Mouse (Mus musculus): ENCODE measurements around the gene Dmwd. TPM values are rescaled to one million over a fixed set of nuclear protein-coding genes. Genes with fewer than 3 reads are reported as not detected.
A peak's percentile ranks its signal among the peaks of the same experiment; 100 is the strongest.

Gene Dmwd
- polyA plus RNA-seq, 1 experiment from 2014 or later: 31.7 TPM

- Histone ChIP-seq H3K4me1 (ENCODE audit: control insufficient read depth, insufficient read depth, low read length) (no peaks in the 10 kb centered on the region; the same call in 1 of the 2 replicates), H3K9ac (ENCODE audit: low read length) (no peak overlapping the region), H3K4me2 (ENCODE audit: low read depth) (no peak overlapping the region), H3K4me3 (ENCODE audit: low read depth, low read length) (no peak overlapping the region), H3K36me3 (ENCODE audit: control insufficient read depth, insufficient read depth, low read length) (peaks cover 31% of the 10 kb centered on the region), H3K9me3 (ENCODE audit: control insufficient read depth, low read length) (no peaks in the 10 kb centered on the region), H3K27me3 (ENCODE audit: control insufficient read depth, insufficient read depth, low read length) (no peaks in the 10 kb centered on the region), H3K27ac (ENCODE audit: low read depth, low read length) (no peak overlapping the region)
- ATAC-seq (ENCODE audit: insufficient read depth, low FRiP score, low TSS enrichment) (no peak), DNase-seq (ENCODE audit: low spot score) (no peak)
- WGBS: 89% methylated on average over 8 of the region's 8 CpGs
These were observed 25.9 kb upstream of the Dmwd start for GRCm38 (mm10) chr7:19050172-19050571.

- WGBS: 77% methylated on average over 4 of the region's 4 CpGs
- Histone ChIP-seq H3K4me2 (ENCODE audit: low read depth) (no peak overlapping the region), H3K27ac (ENCODE audit: low read depth, low read length) (no peak overlapping the region), H3K9me3 (ENCODE audit: control insufficient read depth, low read length) (no peaks in the 10 kb centered on the region), H3K9ac (ENCODE audit: low read length) (no peak overlapping the region), H3K36me3 (ENCODE audit: control insufficient read depth, insufficient read depth, low read length) (peaks cover 28% of the 10 kb centered on the region), H3K4me1 (ENCODE audit: control insufficient read depth, insufficient read depth, low read length) (no peaks in the 10 kb centered on the region; the same call in 1 of the 2 replicates), H3K27me3 (ENCODE audit: control insufficient read depth, insufficient read depth, low read length) (no peaks in the 10 kb centered on the region), H3K4me3 (ENCODE audit: low read depth, low read length) (no peak overlapping the region)
- no peak for ATAC-seq (ENCODE audit: insufficient read depth, low FRiP score, low TSS enrichment)
- DNase-seq (ENCODE audit: low spot score): no peak
These were observed 24.9 kb upstream of the Dmwd start for GRCm38 (mm10) chr7:19051161-19051560.

DNA sequence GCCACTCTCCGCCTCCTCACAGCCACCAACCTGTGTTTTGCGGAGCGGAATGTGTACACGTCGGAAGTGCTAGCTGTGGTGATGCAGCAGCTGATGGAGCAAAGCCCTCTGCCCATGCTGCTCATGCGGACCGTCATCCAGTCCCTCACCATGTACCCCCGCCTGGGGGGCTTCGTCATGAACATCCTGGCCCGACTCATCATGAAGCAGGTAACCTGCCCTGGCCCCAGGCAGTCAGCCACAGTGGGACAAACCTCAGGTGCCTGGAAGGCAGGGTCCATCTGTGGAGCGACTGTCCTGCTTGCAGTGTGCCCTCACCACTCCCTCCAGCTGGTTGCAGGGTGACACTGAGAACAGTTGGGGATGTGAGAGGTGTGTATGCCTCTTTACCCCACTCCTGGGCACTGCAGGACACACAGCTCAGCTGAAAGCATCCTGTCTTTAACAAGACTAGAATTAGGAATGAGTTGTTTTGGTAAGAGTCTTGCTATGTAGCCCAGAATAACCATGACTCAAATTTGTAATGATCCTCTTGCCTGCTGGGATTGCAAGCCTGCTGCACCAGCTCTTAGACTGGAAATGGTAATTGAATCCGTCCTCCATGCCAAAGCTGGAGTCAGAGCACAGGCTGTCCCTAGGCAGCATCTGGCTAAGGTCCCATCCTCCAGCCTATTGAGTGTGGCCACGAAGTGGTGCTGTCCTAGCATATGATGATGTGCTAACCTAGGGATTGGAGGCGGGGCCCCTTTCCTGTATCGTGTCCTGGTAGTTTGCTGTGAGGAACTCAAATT, 23.5 kb upstream of the Dmwd start:
- no peak for ATAC-seq (ENCODE audit: insufficient read depth, low FRiP score, low TSS enrichment)
- no peaks in the 10 kb centered on the region for H3K27me3 ChIP-seq (ENCODE audit: control insufficient read depth, insufficient read depth, low read length)
- H3K36me3 ChIP-seq (ENCODE audit: control insufficient read depth, insufficient read depth, low read length): peaks cover 22% of the 10 kb centered on the region
- DNase-seq (ENCODE audit: low spot score): no peak
- no peak overlapping the region for H3K9ac ChIP-seq (ENCODE audit: low read length)
- H3K4me1 ChIP-seq (ENCODE audit: control insufficient read depth, insufficient read depth, low read length): no peaks in the 10 kb centered on the region; the same call in 1 of the 2 replicates
- 89% methylated on average over 15 of the region's 15 CpGs for WGBS
- H3K9me3 ChIP-seq (ENCODE audit: control insufficient read depth, low read length): no peaks in the 10 kb centered on the region
- H3K4me3 ChIP-seq (ENCODE audit: low read depth, low read length): no peak overlapping the region
- no peak overlapping the region for H3K4me2 ChIP-seq (ENCODE audit: low read depth)
- no peak overlapping the region for H3K27ac ChIP-seq (ENCODE audit: low read depth, low read length)

DNA sequence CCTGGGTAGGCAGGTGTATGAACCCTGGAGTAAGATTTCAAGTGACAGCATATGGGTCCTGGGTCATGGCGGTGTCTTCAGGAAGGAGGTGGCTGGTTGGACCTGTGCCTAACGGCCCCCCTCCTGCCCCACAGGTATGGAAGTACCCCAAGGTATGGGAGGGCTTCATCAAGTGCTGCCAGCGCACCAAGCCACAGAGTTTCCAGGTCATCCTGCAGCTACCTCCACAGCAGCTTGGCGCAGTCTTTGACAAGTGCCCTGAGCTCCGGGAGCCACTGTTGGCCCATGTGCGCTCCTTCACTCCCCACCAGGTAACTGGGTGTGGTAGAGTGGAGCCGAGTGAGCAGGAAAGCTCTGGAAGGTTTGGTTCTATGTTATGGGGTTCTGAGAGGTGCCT, 22.9 kb upstream of the Dmwd start:
- Histone ChIP-seq H3K4me2 (ENCODE audit: low read depth) (no peak overlapping the region), H3K4me1 (ENCODE audit: control insufficient read depth, insufficient read depth, low read length) (no peaks in the 10 kb centered on the region; the same call in 1 of the 2 replicates), H3K27ac (ENCODE audit: low read depth, low read length) (no peak overlapping the region), H3K36me3 (ENCODE audit: control insufficient read depth, insufficient read depth, low read length) (peaks cover 21% of the 10 kb centered on the region), H3K9me3 (ENCODE audit: control insufficient read depth, low read length) (no peaks in the 10 kb centered on the region), H3K27me3 (ENCODE audit: control insufficient read depth, insufficient read depth, low read length) (no peaks in the 10 kb centered on the region), H3K9ac (ENCODE audit: low read length) (no peak overlapping the region), H3K4me3 (ENCODE audit: low read depth, low read length) (no peak overlapping the region)
- ATAC-seq (ENCODE audit: insufficient read depth, low FRiP score, low TSS enrichment) (no peak), DNase-seq (ENCODE audit: low spot score) (no peak)
- WGBS: 90% methylated on average over 7 of the region's 7 CpGs

- peak within 1 kb of the TSS; percentile 10; the same call in 1 of the 2 replicates for H3K4me3 ChIP-seq (ENCODE audit: low read depth, low read length)
- H3K27me3 ChIP-seq (ENCODE audit: control insufficient read depth, insufficient read depth, low read length): no peaks in the 10 kb centered on the region
- DNase-seq (ENCODE audit: low spot score) (peak; percentile 84), ATAC-seq (ENCODE audit: insufficient read depth, low FRiP score, low TSS enrichment) (peak; percentile 80)
- peak within 1 kb of the TSS; percentile 35; the same call in 1 of the 2 replicates for H3K9ac ChIP-seq (ENCODE audit: low read length)
- 19% methylated on average over 33 of the region's 33 CpGs for WGBS
- peaks cover 13% of the 10 kb centered on the region for H3K36me3 ChIP-seq (ENCODE audit: control insufficient read depth, insufficient read depth, low read length)
- H3K4me1 ChIP-seq (ENCODE audit: control insufficient read depth, insufficient read depth, low read length): no peaks in the 10 kb centered on the region; the same call in 1 of the 2 replicates
- no peaks in the 10 kb centered on the region for H3K9me3 ChIP-seq (ENCODE audit: control insufficient read depth, low read length)
- H3K27ac ChIP-seq (ENCODE audit: low read depth, low read length): no peak within 1 kb of the TSS
- peak within 1 kb of the TSS; percentile 42 for H3K4me2 ChIP-seq (ENCODE audit: low read depth)
These were observed 21.8 kb upstream of the Dmwd start, which contains the start of gene Rsph6a for GRCm38 (mm10) chr7:19054047-19054776. Gene Rsph6a (plus strand): TSS chr7:19054690.

GRCm38 (mm10) chr7:19054777-19055076, 21.3 kb upstream of the Dmwd start:
- Histone ChIP-seq H3K4me3 (ENCODE audit: low read depth, low read length) (no peak overlapping the region), H3K9me3 (ENCODE audit: control insufficient read depth, low read length) (no peaks in the 10 kb centered on the region), H3K27me3 (ENCODE audit: control insufficient read depth, insufficient read depth, low read length) (no peaks in the 10 kb centered on the region), H3K36me3 (ENCODE audit: control insufficient read depth, insufficient read depth, low read length) (peaks cover 11% of the 10 kb centered on the region), H3K4me1 (ENCODE audit: control insufficient read depth, insufficient read depth, low read length) (no peaks in the 10 kb centered on the region; the same call in 1 of the 2 replicates), H3K27ac (ENCODE audit: low read depth, low read length) (no peak overlapping the region), H3K9ac (ENCODE audit: low read length) (no peak overlapping the region), H3K4me2 (ENCODE audit: low read depth) (peak overlapping the region; percentile 42)
- ATAC-seq (ENCODE audit: insufficient read depth, low FRiP score, low TSS enrichment) (0 out of 2 replicates have a peak, but pooled peaks have one; percentile 31), DNase-seq (ENCODE audit: low spot score) (no peak)
- whole genome bisulfite sequencing: 65% methylated on average over 9 of the region's 9 CpGs

DNA sequence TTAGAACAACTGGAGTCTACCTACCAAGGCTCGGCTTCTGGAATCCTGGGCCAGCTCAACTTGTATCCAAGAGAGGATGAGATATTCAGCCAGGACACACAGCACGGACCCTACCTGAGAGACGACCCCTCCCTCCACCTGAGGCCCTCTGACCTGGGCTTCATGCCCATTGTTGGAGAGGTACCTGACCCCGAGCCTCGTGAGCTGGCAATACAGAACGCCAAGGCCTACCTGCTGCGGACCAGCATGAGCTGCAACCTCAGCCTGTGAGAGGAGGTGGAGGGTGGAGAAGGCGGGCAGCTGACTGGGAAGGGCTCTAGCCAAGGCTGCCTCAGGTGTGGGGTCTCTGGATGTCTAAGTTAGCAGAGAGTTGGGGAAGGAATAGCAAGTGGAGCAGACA, 20.9 kb upstream of the Dmwd start:
- Histone ChIP-seq H3K9ac (ENCODE audit: low read length) (no peak overlapping the region), H3K4me3 (ENCODE audit: low read depth, low read length) (no peak overlapping the region), H3K9me3 (ENCODE audit: control insufficient read depth, low read length) (no peaks in the 10 kb centered on the region), H3K4me2 (ENCODE audit: low read depth) (no peak overlapping the region), H3K27me3 (ENCODE audit: control insufficient read depth, insufficient read depth, low read length) (no peaks in the 10 kb centered on the region), H3K27ac (ENCODE audit: low read depth, low read length) (no peak overlapping the region), H3K36me3 (ENCODE audit: control insufficient read depth, insufficient read depth, low read length) (peaks cover 7% of the 10 kb centered on the region), H3K4me1 (ENCODE audit: control insufficient read depth, insufficient read depth, low read length) (no peaks in the 10 kb centered on the region; the same call in 1 of the 2 replicates)
- no peak for DNase-seq (ENCODE audit: low spot score)
- WGBS: 90% methylated on average over 8 of the region's 8 CpGs
- ATAC-seq (ENCODE audit: insufficient read depth, low FRiP score, low TSS enrichment): no peak

GRCm38 (mm10) chr7:19057405-19057804, 18.6 kb upstream of the Dmwd start:
- peaks cover 2% of the 10 kb centered on the region for H3K36me3 ChIP-seq (ENCODE audit: control insufficient read depth, insufficient read depth, low read length)
- no peak overlapping the region for H3K4me3 ChIP-seq (ENCODE audit: low read depth, low read length)
- H3K4me1 ChIP-seq (ENCODE audit: control insufficient read depth, insufficient read depth, low read length): no peaks in the 10 kb centered on the region; the same call in 1 of the 2 replicates
- H3K9ac ChIP-seq (ENCODE audit: low read length): no peak overlapping the region
- no peak overlapping the region for H3K4me2 ChIP-seq (ENCODE audit: low read depth)
- H3K27ac ChIP-seq (ENCODE audit: low read depth, low read length): no peak overlapping the region
- no peaks in the 10 kb centered on the region for H3K9me3 ChIP-seq (ENCODE audit: control insufficient read depth, low read length)
- 90% methylated on average over 10 of the region's 10 CpGs for WGBS
- H3K27me3 ChIP-seq (ENCODE audit: control insufficient read depth, insufficient read depth, low read length): no peaks in the 10 kb centered on the region
- DNase-seq (ENCODE audit: low spot score): no peak
- no peak for ATAC-seq (ENCODE audit: insufficient read depth, low FRiP score, low TSS enrichment)

Data from neural tube, embryonic 11.5 days (tissue).